Mouse (Mus musculus): ENCODE measurements around the gene Irf3. TPM values are rescaled to one million over a fixed set of nuclear protein-coding genes. Genes with fewer than 3 reads are reported as not detected.
"Not testable (repeated sequence)": the region's sequence is repeated elsewhere in the genome, so short reads cannot be mapped to it uniquely, and the experiment has no call there.

Irf3 gene
- total RNA-seq, 2 experiments from 2014 or later: 80.3 to 89.6 TPM

DNA sequence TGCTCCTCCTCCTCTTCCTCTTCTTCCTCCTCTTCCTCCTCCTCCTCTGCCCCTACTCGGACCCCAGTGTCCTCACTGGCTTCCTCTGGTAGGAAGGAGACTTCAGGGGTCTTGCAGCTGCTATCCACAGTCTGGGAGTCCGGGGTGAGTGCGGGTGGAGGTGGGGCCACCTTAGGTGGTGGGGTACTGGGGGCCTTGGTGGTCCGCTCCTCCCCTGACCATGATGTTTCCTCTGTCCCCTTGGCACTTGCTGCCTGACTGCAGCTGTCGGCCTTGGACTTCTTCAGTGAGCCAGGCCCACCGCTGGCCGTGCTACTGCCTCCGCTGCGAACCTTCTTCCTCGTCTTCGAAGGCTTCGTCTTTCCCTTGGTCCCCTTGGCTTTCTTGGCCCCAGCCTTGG, 9.1 kb downstream of the Irf3 start:
- no peak for DNase-seq

- no peak for DNase-seq
Observed at GRCm38 (mm10) chr7:45007141-45007540, 9.7 kb downstream of the Irf3 start.

GRCm38 (mm10) chr7:45007846-45008245, 10.4 kb downstream of the Irf3 start:
- no peak for DNase-seq

GRCm38 (mm10) chr7:45008411-45008810, 11.0 kb downstream of the Irf3 start:
- no peak for DNase-seq

GRCm38 (mm10) chr7:45012011-45012410, 14.6 kb downstream of the Irf3 start:
- no peak for DNase-seq

- DNase-seq: no peak
Observed at GRCm38 (mm10) chr7:45012824-45013223, 15.4 kb downstream of the Irf3 start.

DNA sequence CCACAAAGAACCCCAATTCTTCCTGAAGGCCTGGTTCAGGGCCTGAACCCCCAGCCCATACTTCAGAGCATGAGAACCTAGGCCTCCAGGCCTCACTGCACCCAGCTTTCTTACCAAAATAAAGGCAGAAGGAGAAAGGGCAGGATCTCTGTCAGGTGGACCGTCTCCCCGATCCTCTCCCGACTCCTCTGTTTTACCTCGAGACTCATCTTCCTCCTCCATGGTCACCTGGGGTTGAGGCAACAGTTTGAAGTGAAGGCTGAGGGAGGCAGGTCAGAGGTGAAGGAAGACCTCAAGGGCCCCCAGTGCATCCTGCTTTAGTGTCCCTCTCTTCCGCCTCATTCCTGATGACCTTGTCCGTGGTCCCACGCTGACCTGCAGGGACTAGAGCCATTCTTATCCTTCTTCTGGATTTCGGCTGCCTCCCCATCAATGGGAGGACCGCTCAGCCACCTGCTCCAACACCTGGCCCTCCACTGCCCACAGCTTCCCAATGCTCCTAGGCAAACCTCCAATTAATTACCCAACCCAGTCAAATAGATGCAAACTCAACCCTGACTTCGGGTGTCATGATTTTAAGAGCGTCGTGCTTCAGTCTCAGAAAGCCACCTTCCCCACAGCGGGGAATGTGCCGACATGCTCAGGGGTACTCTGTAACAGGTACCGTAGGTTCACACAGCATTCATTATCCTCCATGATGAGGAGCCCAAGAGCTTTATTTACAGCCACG, 16.1 kb downstream of the Irf3 start:
- DNase-seq: no peak

- DNase-seq: no peak
Observed at GRCm38 (mm10) chr7:45014096-45014451, 16.6 kb downstream of the Irf3 start.

DNA sequence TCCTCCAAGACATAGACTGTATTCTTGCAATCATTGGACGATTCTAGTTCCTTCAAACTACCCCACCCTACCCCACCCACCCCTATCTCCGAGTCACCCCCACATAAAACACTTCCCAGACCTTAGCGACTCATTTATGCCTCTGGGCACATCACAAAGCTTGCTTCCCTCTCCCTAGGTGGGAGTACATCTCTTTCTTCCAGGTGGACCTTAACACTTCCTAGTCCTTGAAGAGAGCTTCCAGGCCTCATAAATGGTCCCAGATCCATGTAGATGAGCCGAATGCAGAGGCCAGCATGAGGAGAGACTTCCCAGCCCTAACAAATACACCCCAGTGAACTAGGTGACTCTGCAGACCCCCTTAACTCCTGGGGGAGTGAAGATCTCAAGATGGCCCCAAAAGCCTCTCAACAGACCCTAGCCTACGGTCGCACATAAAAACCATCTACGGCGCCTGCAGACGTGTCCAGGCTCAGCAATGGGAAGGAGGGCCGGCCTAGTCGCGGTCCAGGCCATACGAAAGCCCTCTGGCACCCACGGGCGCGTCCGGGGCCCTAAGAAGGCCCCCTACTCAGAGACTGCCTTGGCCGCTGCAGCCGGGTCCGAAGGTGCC, 18.0 kb downstream of the Irf3 start:
- DNase-seq: no peak

- DNase-seq: peak; percentile 99
Observed at GRCm38 (mm10) chr7:45015957-45016612, 18.6 kb downstream of the Irf3 start, which contains the start of gene Scaf1. TSS of gene Scaf1 (minus strand) at chr7:45016363.

DNA sequence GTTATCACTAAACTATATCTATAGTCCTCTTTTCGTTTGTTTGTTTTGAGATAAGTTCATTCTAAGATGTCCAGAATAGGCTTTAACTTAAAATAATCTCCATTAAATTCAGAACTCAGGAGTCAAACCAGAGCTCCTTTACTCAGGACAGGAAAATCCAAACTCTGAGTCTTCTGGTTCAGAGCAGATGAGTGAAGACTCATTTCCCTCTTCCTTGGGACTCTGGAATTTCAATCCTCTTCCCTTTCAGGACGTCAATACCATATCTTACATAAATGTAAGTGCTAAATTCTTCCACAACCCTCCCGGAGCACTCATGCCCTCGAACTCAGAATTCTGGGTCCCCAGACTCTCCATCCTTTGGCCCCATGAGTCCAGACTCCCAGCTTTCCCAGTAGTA, 19.3 kb downstream of the Irf3 start:
- DNase-seq: no peak

DNA sequence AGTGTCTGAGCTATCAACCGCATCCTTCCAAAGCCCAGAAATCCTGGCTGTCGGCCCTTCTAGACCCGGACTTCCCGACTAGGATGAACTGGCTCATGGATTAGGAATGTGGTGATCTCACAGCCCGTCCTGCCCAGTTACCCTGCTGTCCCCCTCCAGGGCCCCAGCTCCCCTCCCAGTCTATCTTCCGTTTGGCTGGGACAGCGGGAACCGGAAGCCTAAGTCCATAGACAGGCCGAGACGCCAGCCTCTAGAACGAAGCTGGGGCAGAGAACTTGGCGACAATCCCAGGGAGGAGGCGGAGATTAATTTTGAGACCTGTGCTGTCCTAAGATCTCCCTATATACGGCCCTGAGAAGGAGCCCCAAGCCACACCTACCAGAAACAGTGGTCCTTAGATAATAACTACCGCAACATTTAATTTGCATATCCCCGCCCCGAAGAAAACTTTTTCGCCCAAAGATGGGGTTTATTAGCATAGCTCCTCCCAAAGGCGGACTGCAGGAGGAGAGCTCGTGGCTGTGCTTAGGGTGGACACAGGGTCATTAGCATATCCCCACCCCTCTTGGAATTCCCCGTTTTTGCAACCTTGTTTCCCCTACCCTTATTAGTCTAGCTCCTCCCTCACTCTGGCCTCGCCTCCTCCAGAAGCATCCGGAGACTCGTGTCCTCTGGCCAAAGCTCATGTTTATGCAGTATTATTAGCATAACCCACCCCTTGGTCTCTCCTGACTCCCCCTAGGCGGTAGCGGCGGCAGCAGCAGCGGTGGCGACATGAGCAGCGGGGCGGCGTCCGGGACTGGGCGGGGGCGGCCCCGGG, 20.0 kb downstream of the Irf3 start, which contains the start of gene Rras:
Gene Rras (plus strand): TSS at position 720 of the 820 bp plus-strand sequence.
- peak; percentile 92 for DNase-seq

DNA sequence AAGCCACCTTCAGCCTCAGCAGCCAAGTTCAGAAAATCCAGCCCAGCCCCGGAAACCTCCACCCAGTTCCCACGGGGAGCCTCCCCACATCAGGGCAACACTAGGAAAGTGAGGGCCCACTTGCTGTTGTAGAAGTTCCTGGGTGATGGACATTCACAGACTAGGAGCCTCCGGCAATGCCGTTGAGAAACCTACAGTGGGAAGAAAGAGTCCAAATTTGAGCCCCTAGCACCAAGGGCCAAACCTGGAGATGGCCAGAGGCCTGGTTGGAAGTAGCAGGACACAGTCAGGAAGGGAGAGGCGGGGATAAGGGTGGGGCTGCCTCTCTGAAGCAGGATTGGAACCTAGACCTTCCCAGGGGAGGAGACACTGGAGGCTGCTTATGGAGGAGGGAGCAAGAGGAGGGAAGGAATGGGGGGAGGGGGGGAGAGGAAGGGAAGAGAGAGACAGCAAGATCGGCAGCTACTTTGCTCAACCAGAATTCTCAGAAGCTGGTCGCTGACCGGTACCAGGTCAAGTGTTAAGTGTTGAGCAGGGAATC, 21.7 kb downstream of the Irf3 start:
- peak; percentile 67 for DNase-seq

GRCm38 (mm10) chr7:45020225-45020624, 22.8 kb downstream of the Irf3 start:
- DNase-seq: no peak

- not testable (repeated sequence) for DNase-seq
Observed at GRCm38 (mm10) chr7:45023711-45024110, 26.3 kb downstream of the Irf3 start.

- DNase-seq: no peak
Observed at GRCm38 (mm10) chr7:45024281-45025248, 27.1 kb downstream of the Irf3 start.

DNA sequence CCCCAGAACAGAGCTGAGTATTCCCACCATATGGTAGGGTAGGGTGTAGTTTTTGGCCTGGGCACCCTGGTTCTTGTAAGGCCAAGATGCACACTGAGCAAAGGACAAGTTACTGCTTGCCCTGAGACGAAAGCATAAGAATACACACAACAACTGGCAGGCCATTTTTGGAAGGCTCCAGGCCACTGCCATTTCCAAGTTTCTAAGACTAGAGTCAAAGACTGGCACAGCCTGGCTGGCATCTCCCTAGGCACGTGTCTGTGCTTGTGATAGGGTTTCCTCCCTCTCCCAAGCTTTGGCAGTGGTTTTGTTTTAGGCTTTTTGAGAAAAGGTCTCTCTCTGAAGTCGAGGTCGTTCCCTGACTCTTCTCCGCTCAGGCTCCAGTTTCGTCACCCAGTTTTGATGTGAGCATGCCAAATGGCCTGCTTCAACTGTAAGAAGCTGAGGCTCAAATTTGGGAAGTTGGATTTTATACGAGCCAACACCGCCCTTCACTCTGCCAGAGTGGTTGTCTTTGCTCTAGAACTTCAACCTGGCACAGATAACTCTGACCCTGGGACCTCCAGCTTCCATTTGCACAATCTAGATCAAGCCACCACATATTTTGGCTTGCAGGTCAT, 28.3 kb downstream of the Irf3 start:
- DNase-seq: peak; percentile 71

GRCm38 (mm10) chr7:45026256-45026655, 28.8 kb downstream of the Irf3 start:
- DNase-seq: no peak

- no peak for DNase-seq
Observed at GRCm38 (mm10) chr7:45027761-45028160, 30.3 kb downstream of the Irf3 start.

GRCm38 (mm10) chr7:45028351-45028750, 30.9 kb downstream of the Irf3 start:
- no peak for DNase-seq

GRCm38 (mm10) chr7:45029995-45030394, 32.5 kb downstream of the Irf3 start:
- no peak for DNase-seq

All from adrenal gland, postnatal 10 days (tissue).